Mouse (Mus musculus) layer of hippocampus, postnatal 36 days (tissue): ENCODE measurements around the gene Sacm1l. TPM values are rescaled to one million over a fixed set of nuclear protein-coding genes. Genes with fewer than 3 reads are reported as not detected.

Source experiments
- DNase-seq, 2 experiments: peaks; one replicate each; pipeline ENCODE4 v3.0.0; 2022
- total RNA-seq, 2 experiments: library from RNA; stranded (reverse); gene quantifications; 2 replicates each; pipeline ENCODE4 v1.2.3; 2021

Sacm1l gene
- total RNA-seq, 2 experiments from 2014 or later, result 59.3 to 63.7 TPM

DNA sequence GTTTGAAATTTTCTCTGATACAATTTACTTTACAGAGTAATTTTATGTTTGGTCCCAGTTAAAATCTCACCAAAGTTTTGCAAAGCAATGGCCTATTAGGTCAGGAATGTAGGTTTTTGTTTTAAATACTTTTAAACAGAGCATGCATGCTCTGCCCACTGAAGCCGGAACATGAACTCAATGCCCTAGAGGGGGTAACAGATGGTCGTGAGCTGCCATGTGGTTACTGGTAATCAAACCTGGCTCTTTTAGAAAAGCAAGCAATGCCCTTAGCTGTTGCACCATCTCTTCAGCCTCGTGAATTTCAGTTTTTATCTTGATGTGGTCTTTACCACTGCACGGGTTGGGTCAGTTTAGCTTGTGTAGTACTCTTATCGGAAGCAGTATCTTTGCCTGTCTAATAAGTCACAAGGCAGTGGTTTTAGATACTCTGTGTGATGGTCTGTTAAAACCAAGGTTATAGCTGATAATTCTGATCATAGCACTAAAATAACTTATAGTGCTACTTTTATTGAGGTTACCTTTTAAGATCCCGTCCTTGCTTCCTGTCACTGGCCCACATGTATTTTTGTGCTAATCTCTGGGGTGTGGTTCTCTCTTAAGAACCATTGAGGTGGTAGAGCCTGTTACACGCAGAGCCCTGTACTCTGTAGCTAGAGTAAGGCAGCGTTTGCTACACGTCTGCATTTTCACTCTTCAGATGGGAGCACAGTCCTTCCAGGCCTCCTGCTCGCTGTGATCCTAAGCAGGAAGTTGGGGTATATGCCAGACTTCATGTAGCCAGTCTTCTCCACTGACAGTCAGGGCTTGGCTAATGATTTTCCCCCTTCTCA, 48.0 kb downstream of the Sacm1l start:
- DNase-seq, result no peak

GRCm38 (mm10) chr9:123589240-123589910, 59.8 kb downstream of the Sacm1l start:
- DNase-seq, result no peak

- no peak for DNase-seq
Observed at GRCm38 (mm10) chr9:123595194-123595593, 65.6 kb downstream of the Sacm1l start.

- no peak for DNase-seq
Observed at GRCm38 (mm10) chr9:123596910-123597309, 67.4 kb downstream of the Sacm1l start.

GRCm38 (mm10) chr9:123597376-123597775, 67.8 kb downstream of the Sacm1l start:
- no peak for DNase-seq

GRCm38 (mm10) chr9:123601529-123601928, 72.0 kb downstream of the Sacm1l start:
- no peak for DNase-seq

DNA sequence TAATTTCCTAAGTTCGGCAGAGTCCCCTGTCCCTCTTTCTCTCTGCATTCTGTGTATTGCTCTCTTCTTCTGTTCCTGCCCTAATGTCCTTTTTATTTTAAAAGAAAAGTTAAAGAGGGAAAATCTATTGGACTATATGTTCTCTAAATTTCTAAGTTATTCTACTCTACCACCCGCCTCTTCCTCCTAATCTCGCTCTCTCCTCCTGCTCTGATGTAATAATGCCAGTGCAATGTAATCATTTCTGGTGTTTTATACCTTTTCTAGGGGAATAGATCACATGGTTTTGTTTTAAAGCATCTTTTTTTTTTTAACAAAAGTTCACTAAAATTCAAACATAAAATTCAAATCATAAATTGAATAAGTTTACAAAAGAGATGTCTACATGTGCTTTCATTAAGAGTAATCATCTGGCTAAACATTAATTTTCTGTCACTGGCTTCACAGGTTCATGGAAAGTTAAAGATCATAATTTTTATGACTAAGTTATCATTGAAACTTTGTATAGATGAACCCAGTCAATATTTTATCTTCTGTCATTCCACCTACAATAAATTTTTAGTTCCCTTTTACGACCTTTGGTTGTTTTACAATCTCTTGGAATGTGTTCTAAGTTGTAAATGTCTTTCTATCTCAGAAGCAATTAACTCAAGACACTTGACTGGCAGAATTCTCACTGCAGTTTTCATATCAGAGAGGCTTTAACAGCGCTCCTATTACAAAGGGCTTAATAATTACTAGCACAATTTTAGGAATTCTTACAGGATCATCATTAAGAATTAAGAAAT, 90.9 kb downstream of the Sacm1l start:
- DNase-seq, result no peak

- DNase-seq, result no peak
Observed at GRCm38 (mm10) chr9:123624741-123625140, 95.2 kb downstream of the Sacm1l start.

DNA sequence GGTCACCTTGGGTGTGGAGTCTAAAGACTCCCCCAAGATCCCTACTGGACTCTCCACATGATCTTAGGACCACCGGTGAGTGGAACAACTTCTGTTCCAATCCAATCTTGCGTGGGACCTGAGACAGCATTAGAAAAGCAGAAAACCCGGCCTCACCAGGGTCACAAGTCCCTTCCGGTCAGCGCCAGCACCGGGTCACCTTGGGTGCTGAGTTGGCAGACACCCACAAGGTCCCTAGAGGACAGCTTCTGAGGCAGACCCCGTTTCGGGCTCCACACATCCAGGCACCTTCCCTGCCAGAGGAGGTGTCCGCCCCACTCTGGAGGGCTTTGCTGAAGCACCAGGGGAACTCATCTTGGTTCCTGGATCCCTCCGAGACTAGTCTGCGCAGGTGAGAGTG, 96.3 kb downstream of the Sacm1l start:
- no peak for DNase-seq

- no peak for DNase-seq
Observed at GRCm38 (mm10) chr9:123631666-123632065, 102.1 kb downstream of the Sacm1l start.

- no peak for DNase-seq
Observed at GRCm38 (mm10) chr9:123632281-123632680, 102.7 kb downstream of the Sacm1l start, which contains the start of gene Slc6a20b. Gene Slc6a20b (minus strand): TSS chr9:123632565.

GRCm38 (mm10) chr9:123632993-123633392, 103.4 kb downstream of the Sacm1l start:
- DNase-seq, result no peak

- DNase-seq, result no peak
Observed at GRCm38 (mm10) chr9:123636771-123637170, 107.2 kb downstream of the Sacm1l start.

DNA sequence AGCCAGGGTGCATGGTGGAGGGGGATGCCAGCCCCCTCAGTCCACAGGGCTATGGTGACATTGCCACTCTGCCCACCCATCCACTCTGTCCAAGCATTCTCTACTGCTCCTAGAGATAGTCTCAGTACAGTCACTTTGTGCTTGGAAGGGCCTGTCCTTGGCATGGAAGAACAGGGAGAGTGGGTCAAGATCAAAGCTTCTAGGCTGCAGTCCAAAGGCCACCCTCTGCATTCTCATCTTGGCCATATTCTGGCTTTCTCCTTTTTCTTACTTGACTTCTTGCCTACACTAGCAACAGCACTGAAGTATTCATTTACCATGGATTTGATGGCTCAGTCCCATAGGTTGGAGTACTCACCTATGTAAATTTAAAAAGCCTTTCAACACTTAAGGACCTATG, 108.7 kb downstream of the Sacm1l start:
- no peak for DNase-seq

- peak in 1 of 2 experiments; percentile 10 for DNase-seq
Observed at GRCm38 (mm10) chr9:123638668-123639089, 109.1 kb downstream of the Sacm1l start.

DNA sequence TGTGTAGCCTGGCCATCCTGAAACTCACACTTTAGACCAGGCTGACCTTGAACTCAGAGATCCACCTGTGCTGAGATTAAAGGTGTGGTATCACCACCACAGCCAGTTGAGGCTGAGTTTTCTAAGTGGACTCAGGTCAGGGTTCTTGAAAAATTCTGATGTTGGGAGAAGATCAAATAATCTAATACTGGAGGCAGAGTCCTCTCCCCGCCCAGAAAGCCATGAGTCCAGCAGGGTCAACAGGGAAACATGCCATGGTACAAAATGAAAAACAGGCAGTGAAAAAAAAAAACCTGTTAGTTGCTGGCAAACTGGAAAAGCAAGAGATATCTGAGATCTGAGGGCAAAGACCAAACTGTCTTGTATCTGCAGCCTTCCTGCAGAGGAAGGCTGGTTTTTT, 110.5 kb downstream of the Sacm1l start:
- no peak for DNase-seq

Other genes with a start within 250 kb of the Sacm1l start
- 10 to 100 TPM; 43.5 to 79.2 TPM for gene Lars2, start 162.8 kb upstream of the Sacm1l start, total RNA-seq
- gene Limd1, start 51.1 kb upstream of the Sacm1l start, total RNA-seq, result 1 to 10 TPM; 7.5 to 7.7 TPM
- gene Slc6a20b, start 102.8 kb downstream of the Sacm1l start, total RNA-seq, result under 1 TPM; 0.25 to 0.38 TPM
- gene Ccr9, start 148.7 kb downstream of the Sacm1l start, total RNA-seq, result under 1 TPM; 0.23 to 0.32 TPM
- 10 to 100 TPM; 10.5 to 16.1 TPM for gene Slc6a20a, start 149.1 kb downstream of the Sacm1l start, total RNA-seq
- gene Lztfl1, start 187.9 kb downstream of the Sacm1l start, total RNA-seq, result 10 to 100 TPM; 65.1 to 65.5 TPM